Mouse (Mus musculus): ENCODE results near the gene Taf3. TPM values are rescaled to one million over a fixed set of nuclear protein-coding genes. Genes with fewer than 3 reads are reported as not detected.
A peak's percentile ranks its signal among the peaks of the same experiment; 100 is the strongest.

Gene Taf3
- polyA plus RNA-seq, 1 experiment from 2014 or later: 15.4 TPM

- Histone ChIP-seq H3K4me3 (ENCODE audit: low read length) (peak overlapping the region; percentile 55), H3K36me3 (ENCODE audit: insufficient read depth, low read length) (no peaks in the 10 kb centered on the region), H3K9me3 (ENCODE audit: low read length) (no peaks in the 10 kb centered on the region), H3K27me3 (ENCODE audit: insufficient read depth, low read length) (peaks cover 76% of the 10 kb centered on the region), H3K4me2 (replicated peaks; ENCODE audit: low read depth, low read length) (peak overlapping the region; percentile 90), H3K9ac (replicated peaks; ENCODE audit: low read length) (peak overlapping the region; percentile 70), H3K27ac (ENCODE audit: low read length) (peak overlapping the region; percentile 81), H3K4me1 (ENCODE audit: insufficient read depth, low read length) (peaks cover 12% of the 10 kb centered on the region; the same call in 1 of the 2 replicates)
- WGBS: 43% methylated on average over 12 of the region's 12 CpGs
- ATAC-seq (ENCODE audit: low FRiP score, low TSS enrichment): no peak
These were observed 172.6 kb downstream of the Taf3 start for GRCm38 (mm10) chr2:9875676-9876357.

- no peak for ATAC-seq (ENCODE audit: low FRiP score, low TSS enrichment)
- peak overlapping the region; percentile 55 for H3K4me3 ChIP-seq (ENCODE audit: low read length)
- H3K9me3 ChIP-seq (ENCODE audit: low read length): no peaks in the 10 kb centered on the region
- peaks cover 78% of the 10 kb centered on the region for H3K27me3 ChIP-seq (ENCODE audit: insufficient read depth, low read length)
- peak overlapping the region; percentile 81 for H3K27ac ChIP-seq (ENCODE audit: low read length)
- H3K9ac ChIP-seq (replicated peaks; ENCODE audit: low read length): peak overlapping the region; percentile 70
- H3K36me3 ChIP-seq (ENCODE audit: insufficient read depth, low read length): no peaks in the 10 kb centered on the region
- H3K4me2 ChIP-seq (replicated peaks; ENCODE audit: low read depth, low read length): peak overlapping the region; percentile 90
- H3K4me1 ChIP-seq (ENCODE audit: insufficient read depth, low read length): peaks cover 12% of the 10 kb centered on the region; the same call in 1 of the 2 replicates
- 16% methylated on average over 4 of the region's 4 CpGs for WGBS
These were observed 173.2 kb downstream of the Taf3 start for GRCm38 (mm10) chr2:9875220-9875619.

GRCm38 (mm10) chr2:9874467-9875219 lies 173.8 kb downstream of the Taf3 start:
- Histone ChIP-seq H3K27me3 (ENCODE audit: insufficient read depth, low read length) (peaks cover 77% of the 10 kb centered on the region), H3K4me2 (replicated peaks; ENCODE audit: low read depth, low read length) (peak overlapping the region; percentile 90), H3K4me1 (ENCODE audit: insufficient read depth, low read length) (peaks cover 12% of the 10 kb centered on the region; the same call in 1 of the 2 replicates), H3K4me3 (ENCODE audit: low read length) (peak overlapping the region; percentile 55), H3K27ac (ENCODE audit: low read length) (peak overlapping the region; percentile 81), H3K9ac (replicated peaks; ENCODE audit: low read length) (peak overlapping the region; percentile 70), H3K9me3 (ENCODE audit: low read length) (no peaks in the 10 kb centered on the region), H3K36me3 (ENCODE audit: insufficient read depth, low read length) (no peaks in the 10 kb centered on the region)
- no peak for ATAC-seq (ENCODE audit: low FRiP score, low TSS enrichment)
- WGBS: 17% methylated on average over 38 of the region's 39 CpGs

- Histone ChIP-seq H3K4me3 (ENCODE audit: low read length) (peak overlapping the region; percentile 55), H3K27me3 (ENCODE audit: insufficient read depth, low read length) (peaks cover 83% of the 10 kb centered on the region), H3K4me1 (ENCODE audit: insufficient read depth, low read length) (peaks cover 11% of the 10 kb centered on the region; the same call in 1 of the 2 replicates), H3K9ac (replicated peaks; ENCODE audit: low read length) (peak overlapping the region; percentile 70), H3K36me3 (ENCODE audit: insufficient read depth, low read length) (no peaks in the 10 kb centered on the region), H3K27ac (ENCODE audit: low read length) (peak overlapping the region; percentile 81; the same call in 1 of the 2 replicates), H3K9me3 (ENCODE audit: low read length) (no peaks in the 10 kb centered on the region), H3K4me2 (replicated peaks; ENCODE audit: low read depth, low read length) (peak overlapping the region; percentile 90)
- ATAC-seq (ENCODE audit: low FRiP score, low TSS enrichment): no peak
- WGBS: 28% methylated on average over 2 of the region's 2 CpGs
These were observed 174.6 kb downstream of the Taf3 start for GRCm38 (mm10) chr2:9873757-9874156.

GRCm38 (mm10) chr2:9872682-9873081 lies 175.7 kb downstream of the Taf3 start:
- peaks cover 3% of the 10 kb centered on the region; the same call in 1 of the 2 replicates for H3K4me1 ChIP-seq (ENCODE audit: insufficient read depth, low read length)
- peak overlapping the region; percentile 67 for H3K27ac ChIP-seq (ENCODE audit: low read length)
- peak overlapping the region; percentile 55 for H3K4me3 ChIP-seq (ENCODE audit: low read length)
- peak overlapping the region; percentile 90 for H3K4me2 ChIP-seq (replicated peaks; ENCODE audit: low read depth, low read length)
- H3K36me3 ChIP-seq (ENCODE audit: insufficient read depth, low read length): no peaks in the 10 kb centered on the region
- ATAC-seq (ENCODE audit: low FRiP score, low TSS enrichment): no peak; the same call in 1 of the 2 replicates
- H3K9ac ChIP-seq (replicated peaks; ENCODE audit: low read length): peak overlapping the region; percentile 51
- H3K9me3 ChIP-seq (ENCODE audit: low read length): no peaks in the 10 kb centered on the region
- H3K27me3 ChIP-seq (ENCODE audit: insufficient read depth, low read length): peaks cover 88% of the 10 kb centered on the region
- 13% methylated on average over 12 of the region's 12 CpGs for WGBS

- Histone ChIP-seq H3K4me2 (replicated peaks; ENCODE audit: low read depth, low read length) (peak overlapping the region; percentile 90), H3K27me3 (ENCODE audit: insufficient read depth, low read length) (peaks cover 87% of the 10 kb centered on the region), H3K9ac (replicated peaks; ENCODE audit: low read length) (peak overlapping the region; percentile 51)
These were observed 176.6 kb downstream of the Taf3 start for GRCm38 (mm10) chr2:9871798-9872197.

GRCm38 (mm10) chr2:9871141-9871716 lies 177.2 kb downstream of the Taf3 start:
- Histone ChIP-seq H3K4me3 (ENCODE audit: low read length) (peak overlapping the region; percentile 55), H3K27me3 (ENCODE audit: insufficient read depth, low read length) (peaks cover 86% of the 10 kb centered on the region), H3K4me1 (ENCODE audit: insufficient read depth, low read length) (peaks cover 3% of the 10 kb centered on the region; the same call in 1 of the 2 replicates), H3K36me3 (ENCODE audit: insufficient read depth, low read length) (0 out of 2 replicates have a peak, but pooled peaks cover 2% of the 10 kb centered on the region), H3K4me2 (replicated peaks; ENCODE audit: low read depth, low read length) (peak overlapping the region; percentile 90), H3K9me3 (ENCODE audit: low read length) (no peaks in the 10 kb centered on the region), H3K27ac (ENCODE audit: low read length) (peak overlapping the region; percentile 63), H3K9ac (replicated peaks; ENCODE audit: low read length) (peak overlapping the region; percentile 51)
- ATAC-seq (ENCODE audit: low FRiP score, low TSS enrichment): 0 out of 2 replicates have a peak, but pooled peaks have one; percentile 35
- 23% methylated on average over 4 of the region's 4 CpGs for WGBS

More at GRCm38 (mm10) chr2:9871798-9872197, 176.6 kb downstream of the Taf3 start:
- no peak for ATAC-seq (ENCODE audit: low FRiP score, low TSS enrichment)
- no peaks in the 10 kb centered on the region for H3K36me3 ChIP-seq (ENCODE audit: insufficient read depth, low read length)
- WGBS: 33% methylated on average over 6 of the region's 6 CpGs
- peak overlapping the region; percentile 63 for H3K27ac ChIP-seq (ENCODE audit: low read length)
- peak overlapping the region; percentile 55 for H3K4me3 ChIP-seq (ENCODE audit: low read length)
- peaks cover 3% of the 10 kb centered on the region; the same call in 1 of the 2 replicates for H3K4me1 ChIP-seq (ENCODE audit: insufficient read depth, low read length)
- H3K9me3 ChIP-seq (ENCODE audit: low read length): no peaks in the 10 kb centered on the region

- peaks cover 48% of the 10 kb centered on the region for H3K27me3 ChIP-seq (ENCODE audit: insufficient read depth, low read length)
- no peaks in the 10 kb centered on the region for H3K9me3 ChIP-seq (ENCODE audit: low read length)
- 39% methylated on average over 12 of the region's 12 CpGs for WGBS
- 0 out of 2 replicates have a peak, but pooled peaks cover 2% of the 10 kb centered on the region for H3K36me3 ChIP-seq (ENCODE audit: insufficient read depth, low read length)
- H3K27ac ChIP-seq (ENCODE audit: low read length): no peak overlapping the region
- H3K9ac ChIP-seq (replicated peaks; ENCODE audit: low read length): no peak overlapping the region; the same call in 1 of the 2 replicates
- peak overlapping the region; percentile 4; the same call in 1 of the 2 replicates for H3K4me2 ChIP-seq (replicated peaks; ENCODE audit: low read depth, low read length)
- no peak for ATAC-seq (ENCODE audit: low FRiP score, low TSS enrichment)
- H3K4me3 ChIP-seq (ENCODE audit: low read length): peak overlapping the region; percentile 18; the same call in 1 of the 2 replicates
- H3K4me1 ChIP-seq (ENCODE audit: insufficient read depth, low read length): no peaks in the 10 kb centered on the region
These were observed 181.1 kb downstream of the Taf3 start for GRCm38 (mm10) chr2:9867092-9867825.

All from kidney, embryonic 16.5 days (tissue).